Mouse (Mus musculus) left cerebral cortex, postnatal 14 days (tissue): ENCODE data around the gene Vmn1r18. TPM values are rescaled to one million over a fixed set of nuclear protein-coding genes. Genes with fewer than 3 reads are reported as not detected.
"Not testable (repeated sequence)": the region's sequence is repeated elsewhere in the genome, so short reads cannot be mapped to it uniquely, and the experiment has no call there.

ENCODE experiments used
- DNase-seq, 2 experiments: peaks; one replicate each; pipeline ENCODE4 v3.0.0; 2021 to 2022; ENCODE audit warnings: low spot score in 2 of 2, mixed read lengths in 1 of 2
- intact Hi-C: fragments of 180-260 bp; cut with DNase I; formaldehyde crosslinking; loops from one replicate; pipeline ENCODE4 v1.15.1; 2025
- long read RNA-seq, 2 experiments: library from polyadenylated mRNA; stranded (forward); transcript quantifications; one replicate each; pipeline ENCODE4 v2.0.0; 2021
- total RNA-seq, 2 experiments: library from RNA; stranded (reverse); gene quantifications; 2 replicates each; pipeline ENCODE4 v1.2.3; 2021

Vmn1r18 gene
- total RNA-seq: under 1 TPM; 0.02 TPM
- long read RNA-seq, experiment 1: 0 reads
- long read RNA-seq, experiment 2: 0 reads

DNA sequence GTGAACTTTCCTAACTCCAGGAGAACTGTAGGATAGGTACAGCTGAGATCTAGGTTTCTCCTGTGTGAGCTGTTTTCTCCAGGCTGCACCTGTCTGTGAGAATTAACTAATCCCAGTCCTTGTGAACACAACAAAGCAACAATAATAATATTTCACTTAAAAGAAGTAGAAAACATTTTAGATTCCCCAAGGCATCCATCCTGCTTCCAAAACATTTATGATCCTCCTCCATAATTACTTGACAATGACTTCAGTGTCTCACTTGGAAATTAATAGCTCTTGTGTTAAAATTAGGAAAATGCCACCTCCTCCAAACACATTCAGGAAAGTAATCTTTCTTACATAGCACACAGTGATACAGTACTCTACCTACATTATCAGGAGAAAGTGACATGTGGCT, at the start of gene Vmn1r18:
Vmn1r18 (minus strand) TSS at position 101 of the 400 bp plus-strand sequence.
- no peak for DNase-seq
- intact Hi-C loops: no loop called here

DNA sequence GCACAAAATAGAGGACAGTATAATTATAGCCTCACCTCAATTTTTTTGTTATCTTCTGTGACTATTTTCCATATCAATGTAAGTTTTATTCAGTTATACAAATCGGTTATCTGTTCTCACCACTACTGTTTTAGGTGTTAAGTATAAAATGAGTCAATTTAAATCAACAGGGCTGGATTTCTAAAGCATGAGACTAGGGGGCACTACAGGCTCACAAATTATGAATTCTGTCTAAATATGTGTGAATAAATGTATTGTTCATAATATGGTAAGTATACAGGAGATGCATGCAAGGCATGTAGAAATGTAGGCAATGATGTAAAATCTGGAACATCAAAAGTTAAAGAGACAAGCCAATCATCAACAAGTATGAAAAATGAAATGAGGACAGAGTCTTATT, 35.6 kb upstream of the Vmn1r18 start:
- intact Hi-C loops: loop anchor here (2.0 kb wide), 1 partner anchor 140 kb away; no protein-coding TSS in a partner anchor
- DNase-seq: peak; percentile 2 to 7

DNA sequence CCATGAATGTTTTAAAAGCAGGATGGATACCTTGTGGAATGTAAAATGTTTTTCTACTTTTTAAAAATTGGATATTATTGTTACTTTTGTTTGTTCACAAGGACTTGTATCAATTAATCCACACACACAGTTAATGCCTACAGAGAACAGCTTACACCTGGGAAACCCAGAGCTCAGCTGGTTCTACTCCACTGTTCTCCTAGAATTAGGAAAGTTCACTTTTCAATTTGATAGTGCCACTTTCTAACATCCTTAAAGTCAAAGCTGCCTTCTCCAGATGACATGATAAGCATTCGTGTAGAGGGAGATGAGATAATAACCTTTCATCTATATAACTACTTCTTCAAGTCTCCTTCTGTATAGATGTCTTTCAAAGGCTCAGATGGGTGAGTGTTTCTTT, 33.0 kb upstream of the Vmn1r18 start, which contains the start of gene Vmn1r20:
Vmn1r20 (plus strand) TSS at position 301 of the 400 bp plus-strand sequence.
- intact Hi-C loops: no loop called here
- no peak for DNase-seq

DNA sequence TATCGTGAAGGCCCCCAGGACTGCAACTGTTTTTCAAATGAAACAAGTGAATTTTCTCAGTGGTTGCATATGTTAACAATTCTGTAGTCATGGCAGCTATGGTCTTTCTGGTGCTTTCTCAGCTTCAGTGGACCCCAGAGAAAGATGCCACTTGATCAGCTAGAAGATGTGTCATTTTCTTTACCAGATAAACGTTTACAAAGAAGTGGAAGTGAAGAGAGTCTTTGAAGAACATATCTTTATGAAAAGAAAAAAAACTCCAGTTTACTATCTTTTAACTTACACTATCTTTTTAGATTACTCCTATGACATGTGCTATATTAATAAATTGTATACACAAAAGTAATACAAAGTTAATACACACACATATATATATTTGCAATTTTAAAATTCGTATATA, 7.9 kb upstream of the Vmn1r18 start, which contains the start of gene Vmn1r19:
Vmn1r19 (plus strand) TSS at position 301 of the 400 bp plus-strand sequence.
- intact Hi-C loops, DNase-seq: not testable (repeated sequence)

DNA sequence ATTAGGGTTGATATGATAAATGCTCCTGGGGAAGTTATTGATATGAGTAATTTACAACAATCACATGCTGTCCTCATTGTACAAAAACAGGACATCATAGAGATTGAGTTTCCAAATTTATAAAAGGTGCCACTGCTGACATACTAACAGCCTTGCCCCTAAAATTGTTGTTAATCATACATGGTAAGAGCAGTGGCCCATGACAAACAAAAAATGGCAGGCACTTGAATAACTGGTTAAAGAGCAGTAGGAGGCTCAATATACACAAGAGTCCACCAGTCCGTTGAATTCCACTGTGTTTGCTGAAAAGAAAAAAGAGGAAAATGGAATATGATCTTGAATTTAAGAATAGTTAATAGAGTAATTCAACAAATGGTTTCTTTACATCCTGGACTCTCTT, 28.1 kb downstream of the Vmn1r18 start:
- intact Hi-C loops: no loop called here
- DNase-seq: no peak

DNA sequence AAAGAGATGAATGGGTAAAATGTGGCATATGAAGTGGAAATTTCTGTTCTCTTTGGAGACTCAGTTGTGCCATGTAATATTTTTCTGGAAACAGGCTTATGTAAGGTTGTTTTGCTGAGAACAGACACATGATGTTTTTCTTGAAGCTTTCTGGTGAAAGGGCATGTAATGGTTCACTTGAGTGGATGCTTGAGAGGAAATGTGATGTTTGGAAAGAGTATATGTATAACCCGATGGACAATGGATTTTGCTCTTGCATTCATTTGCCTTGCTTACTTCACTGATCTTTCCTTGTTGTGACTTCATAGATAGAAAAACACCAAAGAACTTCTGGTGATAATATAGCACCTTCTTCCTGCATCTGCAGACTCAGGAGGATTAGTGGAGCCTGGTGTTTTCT, 29.7 kb downstream of the Vmn1r18 start:
- DNase-seq, intact Hi-C loops: not testable (repeated sequence)

DNA sequence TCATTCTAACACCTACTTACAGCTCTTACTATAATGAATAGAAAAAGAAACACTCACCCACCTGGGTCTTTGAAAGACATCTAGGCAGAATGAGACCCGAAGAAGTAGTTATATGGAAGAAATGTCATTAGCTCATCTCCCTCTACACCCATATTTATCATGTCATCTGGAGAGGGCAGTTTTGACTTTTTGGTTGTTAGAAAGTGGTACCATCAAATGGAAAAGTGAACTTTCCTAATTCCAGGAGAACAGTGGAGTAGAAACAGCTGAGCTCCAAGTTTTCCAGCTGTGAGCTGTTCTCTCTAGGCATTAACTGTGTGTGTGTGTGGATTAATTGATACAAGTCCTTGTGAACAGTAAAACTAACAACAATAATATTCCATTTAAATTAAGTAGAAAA, 32.0 kb downstream of the Vmn1r18 start, which contains the start of gene Vmn1r17:
Vmn1r17 (minus strand) TSS at position 101 of the 400 bp plus-strand sequence.
- intact Hi-C loops: no loop called here
- no peak for DNase-seq

DNA sequence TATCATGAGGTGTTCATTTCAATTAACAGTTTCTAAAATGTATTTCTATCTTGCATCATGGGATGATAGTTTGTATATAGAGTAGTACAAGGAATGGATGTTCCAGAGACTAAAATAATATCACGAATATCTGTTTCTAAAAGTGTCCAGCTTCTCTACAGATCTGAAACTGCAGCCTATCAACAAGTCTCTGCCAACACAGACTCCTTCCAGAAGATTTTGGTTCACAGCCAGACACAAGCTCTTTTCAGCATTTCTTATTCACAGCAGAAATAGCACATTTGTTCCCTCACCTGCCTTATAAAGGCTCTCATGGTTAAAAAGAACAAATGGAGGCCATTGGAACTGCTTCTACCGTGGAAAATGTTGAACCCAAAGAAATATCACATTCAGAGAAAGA, 38.7 kb downstream of the Vmn1r18 start:
- intact Hi-C loops: no loop called here

DNA sequence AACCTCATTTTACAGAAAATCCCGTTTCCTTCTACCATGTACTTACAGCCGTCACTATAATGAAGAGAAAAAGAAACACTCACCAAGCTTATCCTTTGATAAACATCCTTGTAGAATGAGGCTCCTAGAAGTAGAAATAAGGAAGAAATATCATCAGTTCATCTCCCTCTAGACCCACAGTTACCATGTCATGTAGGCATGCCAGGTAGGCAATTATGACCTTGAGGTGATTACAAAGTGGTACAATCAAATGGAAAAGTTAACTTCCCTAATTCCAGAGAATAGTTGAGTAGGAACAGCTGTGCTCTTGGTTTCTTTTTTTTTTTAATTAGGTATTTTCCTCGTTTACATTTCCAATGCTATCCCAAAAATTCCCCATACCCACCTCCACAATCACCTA, 66.2 kb downstream of the Vmn1r18 start, which contains the start of gene Vmn1r16:
Vmn1r16 (minus strand) TSS at position 101 of the 400 bp plus-strand sequence.
- no peak for DNase-seq
- intact Hi-C loops: no loop called here

More for the DNA sequence above, 38.7 kb downstream of the Vmn1r18 start:
- DNase-seq: peak; percentile 2 to 6

Other genes with a start within 250 kb of the Vmn1r18 start
- not detected for gene Vmn1r12, start 238.9 kb downstream of the Vmn1r18 start, total RNA-seq
- not detected for gene Vmn1r13, start 192.5 kb downstream of the Vmn1r18 start, total RNA-seq
- gene Vmn1r14, start 164.1 kb downstream of the Vmn1r18 start, total RNA-seq: not detected
- not detected for gene Vmn1r15, start 137.8 kb downstream of the Vmn1r18 start, total RNA-seq
- gene Vmn1r16, start 66.3 kb downstream of the Vmn1r18 start, total RNA-seq: not detected
- gene Vmn1r17, start 32.1 kb downstream of the Vmn1r18 start, total RNA-seq: not detected
- gene Vmn1r19, start 8.0 kb upstream of the Vmn1r18 start, total RNA-seq: not detected
- not detected for gene Vmn1r20, start 33.1 kb upstream of the Vmn1r18 start, total RNA-seq
- gene Ppm1k, start 139.7 kb upstream of the Vmn1r18 start, total RNA-seq: 10 to 100 TPM; 45.6 to 47.0 TPM
- 1 to 10 TPM; 4.8 to 6.5 TPM for gene Herc6, start 185.2 kb upstream of the Vmn1r18 start, total RNA-seq